Mouse (Mus musculus): ENCODE measurements around the gene Gtf2a2.

Gene Gtf2a2

GRCm38 (mm10) chr9:70012408-70012901, at the start of gene Gtf2a2:
Gtf2a2 (plus strand) TSS chr9:70012550.
- peak; percentile 97 for DNase-seq (ENCODE audit: low read depth, low spot score)

- DNase-seq (ENCODE audit: low read depth, low spot score) = no peak
Measured at GRCm38 (mm10) chr9:69964370-69964769, 48.0 kb upstream of the Gtf2a2 start.

GRCm38 (mm10) chr9:69985526-69985925, 26.8 kb upstream of the Gtf2a2 start:
- no peak for DNase-seq (ENCODE audit: low read depth, low spot score)

GRCm38 (mm10) chr9:69986063-69986462, 26.3 kb upstream of the Gtf2a2 start:
- DNase-seq (ENCODE audit: low read depth, low spot score) = no peak

- DNase-seq (ENCODE audit: low read depth, low spot score) = no peak
Measured at GRCm38 (mm10) chr9:69986571-69986970, 25.8 kb upstream of the Gtf2a2 start.

- DNase-seq (ENCODE audit: low read depth, low spot score) = peak; percentile 64
Measured at GRCm38 (mm10) chr9:69987579-69987978, 24.8 kb upstream of the Gtf2a2 start.

GRCm38 (mm10) chr9:69988706-69989302, 23.5 kb upstream of the Gtf2a2 start:
- no peak for DNase-seq (ENCODE audit: low read depth, low spot score)

- peak; percentile 96 for DNase-seq (ENCODE audit: low read depth, low spot score)
Measured at GRCm38 (mm10) chr9:69989303-69990121, 22.8 kb upstream of the Gtf2a2 start, which contains the start of gene Bnip2. Bnip2 (plus strand) TSS chr9:69989466.

- DNase-seq (ENCODE audit: low read depth, low spot score) = peak; percentile 16
Measured at GRCm38 (mm10) chr9:69990346-69990745, 22.0 kb upstream of the Gtf2a2 start.

GRCm38 (mm10) chr9:69992841-69993277, 19.5 kb upstream of the Gtf2a2 start:
- no peak for DNase-seq (ENCODE audit: low read depth, low spot score)

GRCm38 (mm10) chr9:69993479-69993878, 18.9 kb upstream of the Gtf2a2 start:
- DNase-seq (ENCODE audit: low read depth, low spot score) = no peak

GRCm38 (mm10) chr9:69994547-69994946, 17.8 kb upstream of the Gtf2a2 start:
- no peak for DNase-seq (ENCODE audit: low read depth, low spot score)

GRCm38 (mm10) chr9:69999318-69999717, 13.0 kb upstream of the Gtf2a2 start:
- peak; percentile 63 for DNase-seq (ENCODE audit: low read depth, low spot score)

- DNase-seq (ENCODE audit: low read depth, low spot score) = no peak
Measured at GRCm38 (mm10) chr9:70003516-70003915, 8.8 kb upstream of the Gtf2a2 start.

- DNase-seq (ENCODE audit: low read depth, low spot score) = no peak
Measured at GRCm38 (mm10) chr9:70006984-70007383, 5.4 kb upstream of the Gtf2a2 start.

GRCm38 (mm10) chr9:70007506-70008248, 4.7 kb upstream of the Gtf2a2 start:
- no peak for DNase-seq (ENCODE audit: low read depth, low spot score)

GRCm38 (mm10) chr9:70009754-70010304, 2.5 kb upstream of the Gtf2a2 start:
- DNase-seq (ENCODE audit: low read depth, low spot score) = no peak

- no peak for DNase-seq (ENCODE audit: low read depth, low spot score)
Measured at GRCm38 (mm10) chr9:70010781-70011473, 1.4 kb upstream of the Gtf2a2 start.

- DNase-seq (ENCODE audit: low read depth, low spot score) = no peak
Measured at GRCm38 (mm10) chr9:70011537-70012407, 578 bp upstream of the Gtf2a2 start.

- DNase-seq (ENCODE audit: low read depth, low spot score) = no peak
Measured at GRCm38 (mm10) chr9:70015632-70016031, 3.3 kb downstream of the Gtf2a2 start.

All from ZHBTc4 (cell line).